Mouse (Mus musculus): ENCODE measurements around the gene Dock1.

Gene Dock1

DNA sequence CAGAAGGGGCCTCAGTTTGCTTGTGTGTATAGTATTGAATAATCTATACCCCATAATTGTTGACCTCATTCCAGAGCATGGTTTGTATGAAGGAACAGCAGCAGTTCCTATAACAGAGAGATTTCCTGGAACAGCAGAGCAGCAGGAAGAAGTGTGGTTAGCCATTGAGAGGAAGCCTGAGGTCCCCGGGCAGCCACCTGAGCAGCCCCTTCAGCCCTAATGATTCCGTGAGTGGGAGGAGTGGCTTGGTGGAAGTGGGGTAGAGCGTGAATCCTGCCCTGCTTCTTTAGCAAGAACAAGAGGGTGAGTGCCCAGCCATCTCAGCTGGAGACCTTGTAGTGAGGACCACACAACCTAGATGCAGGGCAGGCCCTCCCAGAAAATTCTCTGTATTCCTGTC lies 398.4 kb downstream of the Dock1 start:
- Histone ChIP-seq H3K4me3 (replicated peaks; ENCODE audit: low read length) (no peak overlapping the region), H3K36me3 (ENCODE audit: insufficient read depth, low read length) (no peaks in the 10 kb centered on the region), H3K4me1 (replicated peaks; ENCODE audit: low read depth, low read length) (peaks cover 41% of the 10 kb centered on the region), H3K27me3 (ENCODE audit: insufficient read depth, low read length) (no peaks in the 10 kb centered on the region), H3K9me3 (ENCODE audit: low read length) (no peaks in the 10 kb centered on the region)
- TF ChIP-seq NANOG (IDR thresholded peaks at IDR 0.05; ENCODE audit: borderline replicate concordance, low read length) (no peak), POU5F1 (IDR thresholded peaks at IDR 0.05; ENCODE audit: borderline replicate concordance, low read length) (no peak), CTCF (conservative IDR thresholded peaks at IDR 0.05; ENCODE audit: low read length) (no peak)

DNA sequence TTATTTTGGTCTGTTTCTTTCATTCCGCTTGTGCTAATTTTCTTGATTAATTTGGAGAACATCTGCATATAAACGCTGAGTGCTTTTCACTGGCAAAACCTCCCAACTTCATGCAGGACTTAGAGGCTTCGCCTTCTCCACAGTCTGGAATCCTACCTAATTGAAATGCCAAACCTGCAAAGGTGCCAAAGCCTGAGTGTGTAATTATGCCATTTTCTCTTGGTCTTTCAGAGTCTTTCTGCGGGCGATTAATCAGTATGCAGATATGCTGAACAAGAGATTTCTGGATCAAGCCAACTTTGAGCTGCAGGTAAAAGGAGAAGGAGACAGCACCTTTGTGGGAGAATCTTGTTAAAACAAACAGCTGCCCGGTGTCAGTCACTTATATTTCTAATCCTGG lies 406.4 kb downstream of the Dock1 start:
- no peak for TF ChIP-seq POU5F1 (IDR thresholded peaks at IDR 0.05; ENCODE audit: borderline replicate concordance, low read length)
- no peak for TF ChIP-seq NANOG (IDR thresholded peaks at IDR 0.05; ENCODE audit: borderline replicate concordance, low read length)
- TF ChIP-seq CTCF (conservative IDR thresholded peaks at IDR 0.05; ENCODE audit: low read length) = no peak
- no peaks in the 10 kb centered on the region for H3K4me1 ChIP-seq (replicated peaks; ENCODE audit: low read depth, low read length)
- no peak overlapping the region for H3K4me3 ChIP-seq (replicated peaks; ENCODE audit: low read length)
- H3K36me3 ChIP-seq (ENCODE audit: insufficient read depth, low read length) = peaks cover 6% of the 10 kb centered on the region
- H3K9me3 ChIP-seq (ENCODE audit: low read length) = no peaks in the 10 kb centered on the region
- no peaks in the 10 kb centered on the region for H3K27me3 ChIP-seq (ENCODE audit: insufficient read depth, low read length)

DNA sequence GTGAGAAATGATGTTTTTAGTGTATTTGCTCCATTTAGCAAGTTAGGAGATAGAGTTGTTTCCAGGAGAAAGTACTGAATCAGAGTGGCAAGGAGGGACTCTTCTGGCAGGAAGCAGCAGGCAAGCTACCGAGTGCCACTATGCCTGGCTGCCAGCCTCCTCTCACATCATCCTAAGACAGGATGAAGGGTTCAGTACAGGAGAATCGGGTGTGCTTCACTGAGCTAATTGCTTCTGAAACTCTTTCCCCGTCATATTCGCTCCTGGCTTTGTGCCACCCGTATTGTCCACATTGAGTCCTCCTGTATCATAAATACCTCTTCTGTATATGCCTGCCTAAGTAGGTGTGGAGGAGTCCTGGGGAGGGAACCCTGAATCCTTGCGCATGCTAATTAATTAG lies 406.9 kb downstream of the Dock1 start:
- TF ChIP-seq CTCF (conservative IDR thresholded peaks at IDR 0.05; ENCODE audit: low read length) (no peak), NANOG (IDR thresholded peaks at IDR 0.05; ENCODE audit: borderline replicate concordance, low read length) (no peak), POU5F1 (IDR thresholded peaks at IDR 0.05; ENCODE audit: borderline replicate concordance, low read length) (no peak)
- H3K4me3 ChIP-seq (replicated peaks; ENCODE audit: low read length) = no peak overlapping the region
- no peaks in the 10 kb centered on the region for H3K4me1 ChIP-seq (replicated peaks; ENCODE audit: low read depth, low read length)
- peaks cover 11% of the 10 kb centered on the region for H3K36me3 ChIP-seq (ENCODE audit: insufficient read depth, low read length)
- H3K9me3 ChIP-seq (ENCODE audit: low read length) = no peaks in the 10 kb centered on the region
- no peaks in the 10 kb centered on the region for H3K27me3 ChIP-seq (ENCODE audit: insufficient read depth, low read length)

DNA sequence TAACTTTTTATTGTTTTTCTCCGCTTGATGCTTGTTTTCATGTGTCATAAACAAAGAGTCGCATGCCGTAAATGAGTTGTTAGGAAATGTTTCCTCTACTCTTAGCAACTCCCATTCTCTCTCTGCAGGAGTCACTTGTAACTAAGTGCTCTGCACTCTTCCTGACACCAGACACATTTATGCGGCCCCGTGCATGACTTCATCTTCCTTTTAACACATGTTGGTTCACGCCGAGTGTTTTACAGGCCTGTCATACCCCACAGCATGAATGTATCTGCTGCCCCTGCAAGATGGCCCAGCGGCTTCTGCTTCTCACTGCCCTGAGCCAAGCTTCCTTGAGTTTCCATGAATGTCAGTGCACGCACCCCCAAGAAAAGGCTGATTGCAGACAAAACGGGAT lies 407.4 kb downstream of the Dock1 start:
- H3K4me3 ChIP-seq (replicated peaks; ENCODE audit: low read length) = no peak overlapping the region
- no peaks in the 10 kb centered on the region for H3K4me1 ChIP-seq (replicated peaks; ENCODE audit: low read depth, low read length)

DNA sequence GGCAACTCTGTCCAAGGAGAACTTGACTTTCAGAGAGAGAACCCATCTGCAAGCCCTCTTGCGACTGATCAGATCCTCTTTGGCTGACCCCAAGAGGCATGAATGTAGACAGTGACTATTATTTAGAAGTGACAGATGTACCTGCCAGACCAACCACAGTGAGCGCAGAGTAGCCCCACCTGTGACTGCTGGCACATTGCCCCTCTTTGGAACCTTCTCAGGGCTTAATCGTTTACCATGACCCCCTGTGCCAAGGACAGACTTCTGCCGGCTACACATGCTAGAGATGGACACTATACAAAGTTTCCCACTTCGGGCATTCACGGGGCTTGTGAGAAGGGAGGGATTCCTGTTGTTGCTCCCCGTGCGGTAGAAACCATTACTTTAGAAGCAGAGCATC lies 413.0 kb downstream of the Dock1 start:
- H3K9me3 ChIP-seq (ENCODE audit: low read length) = no peaks in the 10 kb centered on the region
- no peak for TF ChIP-seq CTCF (conservative IDR thresholded peaks at IDR 0.05; ENCODE audit: low read length)
- no peak for TF ChIP-seq POU5F1 (IDR thresholded peaks at IDR 0.05; ENCODE audit: borderline replicate concordance, low read length)
- TF ChIP-seq NANOG (IDR thresholded peaks at IDR 0.05; ENCODE audit: borderline replicate concordance, low read length) = no peak
- H3K4me1 ChIP-seq (replicated peaks; ENCODE audit: low read depth, low read length) = no peaks in the 10 kb centered on the region
- H3K36me3 ChIP-seq (ENCODE audit: insufficient read depth, low read length) = peaks cover 47% of the 10 kb centered on the region
- H3K27me3 ChIP-seq (ENCODE audit: insufficient read depth, low read length) = no peaks in the 10 kb centered on the region
- H3K4me3 ChIP-seq (replicated peaks; ENCODE audit: low read length) = no peak overlapping the region

More for the DNA sequence above, 407.4 kb downstream of the Dock1 start:
- no peak for TF ChIP-seq CTCF (conservative IDR thresholded peaks at IDR 0.05; ENCODE audit: low read length)
- no peak for TF ChIP-seq NANOG (IDR thresholded peaks at IDR 0.05; ENCODE audit: borderline replicate concordance, low read length)
- Histone ChIP-seq H3K27me3 (ENCODE audit: insufficient read depth, low read length) (no peaks in the 10 kb centered on the region), H3K36me3 (ENCODE audit: insufficient read depth, low read length) (peaks cover 15% of the 10 kb centered on the region), H3K9me3 (ENCODE audit: low read length) (no peaks in the 10 kb centered on the region)

DNA sequence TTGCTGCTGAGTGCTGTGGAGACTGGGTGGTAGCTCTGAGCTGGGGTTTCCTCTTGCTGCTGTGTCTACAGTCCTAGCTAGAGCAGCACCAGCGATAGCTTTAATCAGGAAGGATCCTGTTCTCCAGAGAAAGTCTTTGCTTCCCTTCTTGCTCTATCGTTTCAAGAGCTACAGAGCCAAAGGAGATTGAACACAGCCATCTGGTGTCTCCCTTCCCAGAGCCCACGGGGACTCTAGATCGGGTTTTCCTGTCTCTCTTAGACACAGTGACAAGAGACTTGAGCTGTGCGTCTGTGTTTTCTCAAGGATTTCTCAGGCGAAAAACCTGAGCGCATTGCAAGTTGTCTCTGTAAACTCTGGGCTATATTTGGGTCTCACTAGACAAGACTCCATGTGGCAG lies 413.6 kb downstream of the Dock1 start:
- Histone ChIP-seq H3K36me3 (ENCODE audit: insufficient read depth, low read length) (peaks cover 50% of the 10 kb centered on the region), H3K4me3 (replicated peaks; ENCODE audit: low read length) (no peak overlapping the region), H3K4me1 (replicated peaks; ENCODE audit: low read depth, low read length) (no peaks in the 10 kb centered on the region), H3K9me3 (ENCODE audit: low read length) (no peaks in the 10 kb centered on the region), H3K27me3 (ENCODE audit: insufficient read depth, low read length) (no peaks in the 10 kb centered on the region)
- TF ChIP-seq POU5F1 (IDR thresholded peaks at IDR 0.05; ENCODE audit: borderline replicate concordance, low read length) = no peak
- TF ChIP-seq CTCF (conservative IDR thresholded peaks at IDR 0.05; ENCODE audit: low read length) = no peak
- no peak for TF ChIP-seq NANOG (IDR thresholded peaks at IDR 0.05; ENCODE audit: borderline replicate concordance, low read length)

DNA sequence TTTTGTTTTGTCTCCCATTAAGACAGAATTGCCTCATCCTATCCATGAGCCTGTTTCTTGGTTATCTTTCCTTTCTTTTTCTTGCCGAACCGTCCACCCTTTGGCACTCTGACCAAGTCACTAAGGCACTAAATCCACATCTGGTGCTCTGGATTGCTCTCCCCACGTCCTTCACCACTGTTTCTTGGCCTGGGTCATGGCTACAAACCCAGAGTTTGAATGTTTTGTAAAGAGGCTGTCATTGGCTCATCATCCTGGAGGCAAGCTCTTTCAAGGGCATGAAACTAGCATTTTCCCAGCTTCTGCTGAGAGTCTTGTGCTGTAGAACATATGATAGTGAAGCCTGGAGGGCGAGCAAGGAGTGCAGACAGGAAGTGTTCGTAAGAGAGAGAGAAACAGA lies 416.1 kb downstream of the Dock1 start:
- Histone ChIP-seq H3K4me3 (replicated peaks; ENCODE audit: low read length) (no peak overlapping the region), H3K9me3 (ENCODE audit: low read length) (no peaks in the 10 kb centered on the region), H3K4me1 (replicated peaks; ENCODE audit: low read depth, low read length) (no peaks in the 10 kb centered on the region), H3K36me3 (ENCODE audit: insufficient read depth, low read length) (peaks cover 56% of the 10 kb centered on the region), H3K27me3 (ENCODE audit: insufficient read depth, low read length) (no peaks in the 10 kb centered on the region)
- TF ChIP-seq CTCF (conservative IDR thresholded peaks at IDR 0.05; ENCODE audit: low read length) = no peak
- no peak for TF ChIP-seq POU5F1 (IDR thresholded peaks at IDR 0.05; ENCODE audit: borderline replicate concordance, low read length)
- no peak for TF ChIP-seq NANOG (IDR thresholded peaks at IDR 0.05; ENCODE audit: borderline replicate concordance, low read length)

DNA sequence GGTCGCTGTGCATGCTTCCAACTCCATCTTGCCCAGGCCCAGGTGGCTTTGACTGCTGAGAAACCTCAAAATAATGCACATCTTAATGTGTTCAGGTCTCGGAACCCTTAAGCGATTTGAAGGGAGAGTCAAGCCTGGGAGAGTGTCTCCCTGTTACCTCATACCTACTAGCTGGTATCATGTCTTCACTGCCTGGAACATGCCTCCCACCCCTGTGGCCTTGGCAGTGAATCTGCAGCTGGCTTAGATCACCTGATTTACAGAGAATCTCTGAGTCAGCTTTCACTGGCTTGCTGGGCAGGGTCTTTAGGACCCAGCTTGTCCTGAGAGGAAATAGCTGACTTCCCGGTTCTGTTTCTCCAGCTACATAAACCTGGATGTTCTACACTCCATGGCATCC lies 419.2 kb downstream of the Dock1 start:
- Histone ChIP-seq H3K36me3 (ENCODE audit: insufficient read depth, low read length) (peaks cover 35% of the 10 kb centered on the region), H3K9me3 (ENCODE audit: low read length) (no peaks in the 10 kb centered on the region), H3K27me3 (ENCODE audit: insufficient read depth, low read length) (no peaks in the 10 kb centered on the region), H3K4me3 (replicated peaks; ENCODE audit: low read length) (no peak overlapping the region), H3K4me1 (replicated peaks; ENCODE audit: low read depth, low read length) (no peaks in the 10 kb centered on the region)
- no peak for TF ChIP-seq NANOG (IDR thresholded peaks at IDR 0.05; ENCODE audit: borderline replicate concordance, low read length)
- no peak for TF ChIP-seq CTCF (conservative IDR thresholded peaks at IDR 0.05; ENCODE audit: low read length)
- TF ChIP-seq POU5F1 (IDR thresholded peaks at IDR 0.05; ENCODE audit: borderline replicate concordance, low read length) = no peak

DNA sequence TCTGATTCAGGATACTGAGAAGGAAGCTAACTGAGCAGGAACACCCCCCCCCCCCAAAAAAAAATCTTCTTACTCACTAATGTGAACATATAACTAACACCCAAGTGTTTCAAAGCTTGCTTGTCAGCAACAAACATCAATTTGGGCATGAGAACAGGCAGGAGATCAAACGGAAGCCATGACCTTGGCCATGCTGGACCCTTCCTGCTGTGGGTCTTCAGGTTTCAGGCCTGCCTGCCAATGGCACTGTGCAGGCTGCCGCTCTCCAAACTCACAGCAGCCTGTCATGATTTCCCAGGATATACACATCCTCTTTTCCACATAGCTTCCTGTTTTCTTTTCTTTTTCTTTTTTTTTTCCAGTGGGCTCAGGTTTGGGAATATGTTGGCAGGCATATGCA lies 423.4 kb downstream of the Dock1 start:
- no peaks in the 10 kb centered on the region for H3K4me1 ChIP-seq (replicated peaks; ENCODE audit: low read depth, low read length)
- H3K4me3 ChIP-seq (replicated peaks; ENCODE audit: low read length) = no peak overlapping the region
- no peaks in the 10 kb centered on the region for H3K27me3 ChIP-seq (ENCODE audit: insufficient read depth, low read length)
- no peaks in the 10 kb centered on the region for H3K9me3 ChIP-seq (ENCODE audit: low read length)
- TF ChIP-seq NANOG (IDR thresholded peaks at IDR 0.05; ENCODE audit: borderline replicate concordance, low read length) (no peak), CTCF (conservative IDR thresholded peaks at IDR 0.05; ENCODE audit: low read length) (no peak), POU5F1 (IDR thresholded peaks at IDR 0.05; ENCODE audit: borderline replicate concordance, low read length) (no peak)
- peaks cover 24% of the 10 kb centered on the region for H3K36me3 ChIP-seq (ENCODE audit: insufficient read depth, low read length)

Data from E14TG2a.4 (cell line).